12 mouse cellular contexts compared by ENCODE assay signal in genomic region chr6:142941078-142941477, GRCm38 (mm10). TPM values are rescaled to one million over a fixed set of nuclear protein-coding genes. Genes with fewer than 3 reads are reported as not detected.
A peak's percentile ranks its signal among the peaks of the same experiment; 100 is the strongest.
DNase-seq lines count a peak whose midpoint lies in the region; ATAC-seq and TF ChIP-seq lines count a peak whose summit lies in the region.
"Had no signal": no experiment of that assay in that cellular context is flagged by ENCODE, and none has a peak within 500 bp of the region (broad histone marks: within the 10 kb centered on the region; RNA-seq: fewer than 3 reads in every experiment).

No protein-coding gene starts in this region.

- DNase-seq in kidney, adult 2 months = no peak
- DNase-seq in kidney, adult 8-10 months = no peak
- peak; percentile 33 to 36 for DNase-seq in left cerebral cortex, adult 2 months (ENCODE audit: extremely low spot score in 1 of 2, low spot score in 2 of 2)
- peak; percentile 61 for DNase-seq in right cerebral cortex, adult 18-20 months
- no peak for DNase-seq in ovary, postnatal 36 days (ENCODE audit: low spot score)
- no peak for DNase-seq in lung, postnatal 10 days
- DNase-seq in gastrocnemius, postnatal 4 days (ENCODE audit: low spot score in 2 of 2) = no peak
- DNase-seq: cerebellum, adult 9-11 months; liver, embryonic 13.5 days had no signal

- no peak for TF ChIP-seq POLR2A in kidney, adult 2 months (IDR thresholded peaks at IDR 0.05; ENCODE audit: low read depth, low read length)

- H3K9me3 ChIP-seq in hindbrain, embryonic 12.5 days (replicated peaks) = no peaks in the 10 kb centered on the region
- H3K9me3 ChIP-seq: heart, embryonic 13.5 days; liver, embryonic 13.5 days had no signal

- intact Hi-C loops in left cerebral cortex, adult 2 months (cut with DNase I) = no loop called here

- H3K27me3 ChIP-seq in kidney, adult 2 months (replicated peaks; ENCODE audit: control insufficient read depth, insufficient read depth, low read length) = no peaks in the 10 kb centered on the region
- H3K27me3 ChIP-seq in hindbrain, embryonic 12.5 days = no peaks in the 10 kb centered on the region
- H3K27me3 ChIP-seq: heart, embryonic 13.5 days; liver, embryonic 13.5 days had no signal

- no peak for TF ChIP-seq CTCF in kidney, adult 2 months (conservative IDR thresholded peaks at IDR 0.05; ENCODE audit: insufficient read depth, insufficient read length, low read depth, low read length)
- TF ChIP-seq CTCF in left cerebral cortex, adult 2 months (IDR thresholded peaks at IDR 0.05) = no peak

- peak; percentile 77; the same call in 1 of the 2 replicates for ATAC-seq in hindbrain, embryonic 12.5 days (ENCODE audit: low FRiP score)

- H3K36me3 ChIP-seq in kidney, adult 2 months (ENCODE audit: control insufficient read depth, insufficient read depth, low read length) = no peaks in the 10 kb centered on the region
- H3K36me3 ChIP-seq in hindbrain, embryonic 12.5 days = peaks cover 5% of the 10 kb centered on the region; the same call in 1 of the 2 replicates
- H3K36me3 ChIP-seq: heart, embryonic 13.5 days; liver, embryonic 13.5 days had no signal

- H3K9ac ChIP-seq in hindbrain, embryonic 12.5 days = no peak overlapping the region
- H3K9ac ChIP-seq: heart, embryonic 13.5 days; liver, embryonic 13.5 days had no signal

- 93% methylated on average over 8 of the region's 8 CpGs for WGBS in kidney, adult 2 months
- WGBS in hindbrain, embryonic 12.5 days = 53% methylated on average over 8 of the region's 8 CpGs

- H3K27ac ChIP-seq in kidney, adult 2 months (ENCODE audit: insufficient read depth, low read depth, low read length) = 0 out of 2 replicates have a peak overlapping the region, but pooled peaks have one; percentile 20
- H3K27ac ChIP-seq in hindbrain, embryonic 12.5 days = no peak overlapping the region
- no peak overlapping the region for H3K27ac ChIP-seq in left cerebral cortex, adult 2 months
- H3K27ac ChIP-seq: heart, embryonic 13.5 days; liver, embryonic 13.5 days had no signal

- H3K4me1 ChIP-seq in kidney, adult 2 months (ENCODE audit: control insufficient read depth, insufficient read depth, low read length) = peaks cover 22% of the 10 kb centered on the region
- peaks cover 16% of the 10 kb centered on the region for H3K4me1 ChIP-seq in hindbrain, embryonic 12.5 days

- no peak overlapping the region for H3K4me3 ChIP-seq in kidney, adult 2 months (ENCODE audit: insufficient read depth, low read depth, low read length)
- H3K4me3 ChIP-seq in hindbrain, embryonic 12.5 days = no peak overlapping the region
- H3K4me3 ChIP-seq in left cerebral cortex, adult 2 months = no peak overlapping the region
- H3K4me3 ChIP-seq: heart, embryonic 13.5 days; liver, embryonic 13.5 days had no signal

- no peak overlapping the region for H3K4me2 ChIP-seq in hindbrain, embryonic 12.5 days (replicated peaks)
- H3K4me2 ChIP-seq: heart, embryonic 13.5 days; liver, embryonic 13.5 days had no signal

RNA-seq across cellular contexts. Expression of gene St8sia1, which starts 23.2 kb away (rescaled TPM):
- polyA plus RNA-seq in kidney, adult 2 months (2012; rRNA removed) = 13.2 and 14.3 TPM in 2 replicates
- polyA plus RNA-seq in hindbrain, embryonic 12.5 days (2016; fragmentation: Nextera tagmentation; extraction: Ambion mirVana) = 9.1 TPM in 2 replicates
- total RNA-seq in left cerebral cortex, adult 2 months (2021) = 10 to 100 TPM; 29.8 to 30.8 TPM
- under 1 TPM; 0.47 to 0.52 TPM for total RNA-seq in gastrocnemius, postnatal 4 days (2021)
- polyA plus RNA-seq: C2C12 had no signal

Comparison
In these comparisons a context has a peak if more than half of its experiments do, and no peak if none do; other contexts are left out.
1. DNase-seq: peak in left cerebral cortex, adult 2 months (2 of 2) and right cerebral cortex, adult 18-20 months (single experiment); none in kidney, adult 2 months (single experiment), kidney, adult 8-10 months (0 of 2), ovary, postnatal 36 days (single experiment), lung, postnatal 10 days (single experiment) and gastrocnemius, postnatal 4 days (0 of 2).
2. RNA of gene St8sia1, which starts 23.2 kb away (total RNA-seq): 29.8 to 30.8 TPM in left cerebral cortex, adult 2 months; 0.47 to 0.52 TPM in gastrocnemius, postnatal 4 days; every median in the first group is over 10 times any median in the second.